Mouse (Mus musculus): ENCODE results near the gene Slc38a4.

GRCm38 (mm10) chr15:97028651-97029050, 27.1 kb downstream of the Slc38a4 start:
- TF ChIP-seq RAD21 (IDR thresholded peaks at IDR 0.05; ENCODE audit: low read depth, low read length) (no peak), SMC3 (IDR thresholded peaks at IDR 0.05; ENCODE audit: low read depth, low read length) (no peak), CTCF (conservative IDR thresholded peaks at IDR 0.05 in 1 of 2, IDR thresholded peaks at IDR 0.05 in 1 of 2; ENCODE audit: low read depth in 2 of 2, low read length in 2 of 2) (no peak), POLR2A (IDR thresholded peaks at IDR 0.05; ENCODE audit: low read depth, low read length) (no peak), BHLHE40 (IDR thresholded peaks at IDR 0.05; ENCODE audit: low read depth, low read length) (no peak; the same call in 1 of the 2 replicates), JUND (conservative IDR thresholded peaks at IDR 0.05; ENCODE audit: low read depth, low read length) (no peak), EP300 (IDR thresholded peaks at IDR 0.05; ENCODE audit: low read length) (no peak), POLR2AphosphoS2 (IDR thresholded peaks at IDR 0.05; ENCODE audit: low read depth, low read length) (no peak), PAX5 (IDR thresholded peaks at IDR 0.05; ENCODE audit: low read length) (no peak)
